Mouse (Mus musculus) ES-E14 (cell line): ENCODE results near the gene 1700016D06Rik. TPM values are rescaled to one million over a fixed set of nuclear protein-coding genes. Genes with fewer than 3 reads are reported as not detected.

Experiments
- DNase-seq: peaks from one replicate; pipeline ENCODE4 v3.0.0-alpha.2; 2013; ENCODE audit warnings: low read depth, low spot score
- H3K27ac ChIP-seq: 2 replicates; pipeline ENCODE4 v1.5.1; 2012; ENCODE audit warnings: low read depth, mild to moderate bottlenecking, low read length, moderate library complexity, mixed read lengths; ENCODE audit not compliant: poor library complexity, insufficient read depth, severe bottlenecking
- H3K36me3 ChIP-seq: 2 replicates; pipeline ENCODE4 v1.6.1; 2012; ENCODE audit warnings: mild to moderate bottlenecking, low read length, moderate library complexity, mixed read lengths; ENCODE audit not compliant: control insufficient read depth, poor library complexity, insufficient read depth, severe bottlenecking
- H3K4me1 ChIP-seq, 2 experiments: fragments of 150-350 bp in 1 of 2; sonication (generic) in 1 of 2; 2 replicates each; pipeline ENCODE4 v1.6.1; 2012; ENCODE audit warnings: low read length in 2 of 2, mild to moderate bottlenecking in 1 of 2, mixed read lengths in 1 of 2; ENCODE audit not compliant: control insufficient read depth in 2 of 2, insufficient read depth in 2 of 2, poor library complexity in 1 of 2
- H3K4me3 ChIP-seq, 2 experiments: fragments of 150-350 bp in 1 of 2; sonication (generic) in 1 of 2; 2 replicates each; pipeline ENCODE4 v1.5.1; 2012; ENCODE audit warnings: low read length in 2 of 2, low read depth in 1 of 2, mild to moderate bottlenecking in 1 of 2, mixed read lengths in 1 of 2; ENCODE audit not compliant: insufficient read depth in 1 of 2, poor library complexity in 1 of 2, severe bottlenecking in 1 of 2
- H3K9ac ChIP-seq: 2 replicates; pipeline ENCODE4 v1.6.1; 2012; ENCODE audit warnings: low read depth, mild to moderate bottlenecking, low read length, mixed read lengths; ENCODE audit not compliant: poor library complexity, insufficient read depth, severe bottlenecking
- H3K9me3 ChIP-seq: fragments of 150-350 bp; sonication (generic); 2 replicates; pipeline ENCODE4 v1.6.1; 2012; ENCODE audit warnings: low read depth, mild to moderate bottlenecking, low read length; ENCODE audit not compliant: control insufficient read depth, insufficient read depth
- CHD2 ChIP-seq: IDR thresholded peaks from 2 replicates; pipeline ENCODE4 v1.6.1; 2014; ENCODE audit warnings: mild to moderate bottlenecking, low read depth, low read length, inconsistent platforms
- HCFC1 ChIP-seq: IDR thresholded peaks from 2 replicates; pipeline ENCODE4 v1.6.1; 2012; ENCODE audit warnings: low read length, inconsistent platforms, borderline replicate concordance; ENCODE audit not compliant: insufficient read depth
- MAFK ChIP-seq: IDR thresholded peaks from 2 replicates; pipeline ENCODE4 v1.6.1; 2014; ENCODE audit warnings: mild to moderate bottlenecking, low read depth, low read length, inconsistent platforms; ENCODE audit not compliant: insufficient read depth
- ZC3H11A ChIP-seq: IDR thresholded peaks from 2 replicates; pipeline ENCODE4 v1.6.1; 2012; ENCODE audit warnings: low read depth, mild to moderate bottlenecking, inconsistent platforms, low read length, borderline replicate concordance
- ZNF384 ChIP-seq: IDR thresholded peaks from 2 replicates; pipeline ENCODE4 v1.6.1; 2012; ENCODE audit warnings: low read depth, low read length, inconsistent platforms
- in situ Hi-C, 2 experiments: fragments of 600-800 bp; cut with MboI; formaldehyde crosslinking; loops; one replicate each; pipeline ENCODE4 v1.15.1; 2025; ENCODE audit warnings: low sequenced_read_pairs in 2 of 2, inconsistent platforms in 1 of 2; ENCODE audit not compliant: unreplicated experiment in 2 of 2
- total RNA-seq: library from RNA; depleted of rRNA; stranded (reverse); fragments of 300-350 nt; gene quantifications from 2 replicates; pipeline ENCODE4 v1.2.3, GENCODE M21; 2012

Gene 1700016D06Rik
- total RNA-seq, 1 experiment = 2.1 TPM

DNA sequence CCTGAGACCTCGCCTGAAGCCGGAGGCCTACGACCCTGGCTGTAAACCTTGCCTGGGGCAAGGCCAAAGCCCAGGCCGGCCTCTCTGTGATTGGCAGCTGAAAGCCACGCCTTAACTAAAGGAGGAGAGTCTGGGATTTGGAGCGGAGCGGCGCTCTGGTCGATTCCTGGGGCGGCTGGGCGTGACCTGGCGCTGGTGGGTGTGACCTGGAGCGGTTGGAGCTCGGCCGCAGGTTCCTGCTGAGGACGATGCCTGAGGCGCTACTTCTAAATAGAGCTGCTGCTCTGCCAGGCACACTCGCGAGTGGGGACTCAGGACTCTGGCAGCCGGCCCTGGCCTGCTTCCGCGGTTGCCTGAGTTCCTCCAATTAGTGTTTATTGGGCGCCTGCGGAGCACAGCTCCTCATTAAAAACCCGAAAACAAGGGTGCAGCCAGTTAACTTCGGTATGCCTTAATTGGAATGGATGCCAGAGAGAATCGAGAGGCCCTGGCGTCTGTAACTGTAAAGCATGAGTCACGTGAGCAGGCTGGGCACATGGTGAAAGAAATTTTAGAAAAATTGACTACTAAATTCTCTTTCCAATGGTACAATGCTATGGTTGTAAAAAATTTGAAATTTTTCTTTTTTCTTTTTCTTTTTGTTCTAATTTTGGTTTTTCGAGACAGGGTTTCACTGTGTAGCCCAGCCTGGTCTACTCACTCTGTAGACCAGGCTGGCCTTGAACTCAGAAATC is 64.4 kb downstream of the 1700016D06Rik start:
- peak; percentile 96 for DNase-seq
- peak overlapping the region; percentile 64 to 72 for H3K4me3 ChIP-seq
- TF ChIP-seq HCFC1 (no peak), MAFK (no peak), CHD2 (no peak), ZNF384 (no peak), ZC3H11A (no peak)
- H3K36me3 ChIP-seq = peaks cover 12% of the 10 kb centered on the region
- no peaks in the 10 kb centered on the region for H3K9me3 ChIP-seq
- H3K4me1 ChIP-seq = peaks cover 8 to 18% of the 10 kb centered on the region in 2 experiments
- peak overlapping the region; percentile 90 for H3K27ac ChIP-seq
- peak overlapping the region; percentile 78 for H3K9ac ChIP-seq
- in situ Hi-C loops = no loop called here

DNA sequence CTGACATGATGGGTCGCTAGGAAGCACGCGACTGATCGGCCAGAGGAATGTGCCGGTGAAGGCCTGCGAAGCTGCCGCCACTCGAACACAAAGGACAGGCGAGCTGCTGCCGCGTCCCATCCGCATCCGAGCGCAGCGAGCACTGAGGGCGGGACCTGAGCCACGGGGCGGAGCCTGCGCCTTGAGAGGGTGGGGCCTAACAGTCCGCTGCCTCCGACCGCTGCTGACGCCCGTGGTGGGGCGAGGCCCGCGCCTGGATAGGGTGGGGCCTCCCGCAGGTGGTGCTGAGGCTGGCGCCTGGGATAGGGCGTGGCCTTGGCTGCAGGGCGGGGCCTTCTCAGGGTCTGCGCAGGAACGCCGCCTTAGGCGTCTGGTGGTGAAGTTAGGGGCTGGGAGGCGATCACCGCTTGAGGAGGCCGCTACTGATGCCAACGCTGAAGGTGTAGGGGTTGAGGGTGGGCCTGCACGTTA is 65.2 kb downstream of the 1700016D06Rik start, which contains the start of gene Ankrd10:
Ankrd10 (minus strand) TSS at position 147 of the 471 bp plus-strand sequence.
- Histone ChIP-seq H3K36me3 (peaks cover 19% of the 10 kb centered on the region), H3K27ac (peak within 1 kb of the TSS; percentile 90), H3K9ac (peak within 1 kb of the TSS; percentile 98), H3K4me3 (peak within 1 kb of the TSS; percentile 87 to 88), H3K9me3 (no peaks in the 10 kb centered on the region), H3K4me1 (peaks cover 3 to 17% of the 10 kb centered on the region in 2 experiments; a peak in 2 of 4 replicates)
- in situ Hi-C loops = no loop called here
- TF ChIP-seq HCFC1 (peak; percentile 41; the same call in 1 of the 2 replicates), CHD2 (no peak)
- peak; percentile 93 for DNase-seq

GRCm38 (mm10) chr8:11635012-11635577 is 65.8 kb downstream of the 1700016D06Rik start:
- peaks cover 23% of the 10 kb centered on the region for H3K36me3 ChIP-seq
- in situ Hi-C loops = no loop called here
- DNase-seq = peak; percentile 76
- TF ChIP-seq CHD2 (no peak), ZC3H11A (no peak), HCFC1 (no peak), MAFK (no peak), ZNF384 (no peak)
- peaks cover 0 to 16% of the 10 kb centered on the region in 2 experiments; a peak in 2 of 4 replicates for H3K4me1 ChIP-seq
- H3K27ac ChIP-seq = peak overlapping the region; percentile 86
- no peaks in the 10 kb centered on the region for H3K9me3 ChIP-seq
- H3K4me3 ChIP-seq = peak overlapping the region; percentile 87 to 88
- peak overlapping the region; percentile 98 for H3K9ac ChIP-seq

- H3K36me3 ChIP-seq = peaks cover 27% of the 10 kb centered on the region
- no peak for DNase-seq
Measured at GRCm38 (mm10) chr8:11634331-11635011, 66.4 kb downstream of the 1700016D06Rik start.

More at GRCm38 (mm10) chr8:11634331-11635011, 66.4 kb downstream of the 1700016D06Rik start:
- Histone ChIP-seq H3K9me3 (no peaks in the 10 kb centered on the region), H3K27ac (peak overlapping the region; percentile 45), H3K9ac (peak overlapping the region; percentile 98), H3K4me1 (peaks cover 0 to 15% of the 10 kb centered on the region in 2 experiments; a peak in 2 of 4 replicates), H3K4me3 (peak overlapping the region; percentile 87 to 88)
- TF ChIP-seq ZNF384 = no peak
- TF ChIP-seq HCFC1 = no peak; the same call in 1 of the 2 replicates
- TF ChIP-seq CHD2 = no peak
- no peak for TF ChIP-seq ZC3H11A
- TF ChIP-seq MAFK = no peak
- in situ Hi-C loops = no loop called here
